Mouse (Mus musculus): ENCODE data around the gene Phf21a. TPM values are rescaled to one million over a fixed set of nuclear protein-coding genes. Genes with fewer than 3 reads are reported as not detected.
A peak's percentile ranks its signal among the peaks of the same experiment; 100 is the strongest.

The Phf21a gene
- polyA plus RNA-seq, 1 experiment: 36.8 TPM

- WGBS: 84% methylated on average over 6 of the region's 6 CpGs
- TF ChIP-seq CTCF (conservative IDR thresholded peaks at IDR 0.05; ENCODE audit: insufficient read depth, insufficient read length, low read depth, low read length): no peak
- TF ChIP-seq POLR2A (IDR thresholded peaks at IDR 0.05; ENCODE audit: low read depth, low read length): no peak
- no peak overlapping the region for H3K4me3 ChIP-seq (ENCODE audit: insufficient read depth, low read depth, low read length)
- H3K4me1 ChIP-seq (ENCODE audit: control insufficient read depth, insufficient read depth, low read length): no peaks in the 10 kb centered on the region
- H3K36me3 ChIP-seq (ENCODE audit: control insufficient read depth, insufficient read depth, low read length): no peaks in the 10 kb centered on the region
- no peak overlapping the region for H3K27ac ChIP-seq (ENCODE audit: insufficient read depth, low read depth, low read length)
- no peaks in the 10 kb centered on the region for H3K27me3 ChIP-seq (replicated peaks; ENCODE audit: control insufficient read depth, insufficient read depth, low read length)
- no peak for DNase-seq
These were observed 7.9 kb downstream of the Phf21a start for GRCm38 (mm10) chr2:92100768-92101167.

DNA sequence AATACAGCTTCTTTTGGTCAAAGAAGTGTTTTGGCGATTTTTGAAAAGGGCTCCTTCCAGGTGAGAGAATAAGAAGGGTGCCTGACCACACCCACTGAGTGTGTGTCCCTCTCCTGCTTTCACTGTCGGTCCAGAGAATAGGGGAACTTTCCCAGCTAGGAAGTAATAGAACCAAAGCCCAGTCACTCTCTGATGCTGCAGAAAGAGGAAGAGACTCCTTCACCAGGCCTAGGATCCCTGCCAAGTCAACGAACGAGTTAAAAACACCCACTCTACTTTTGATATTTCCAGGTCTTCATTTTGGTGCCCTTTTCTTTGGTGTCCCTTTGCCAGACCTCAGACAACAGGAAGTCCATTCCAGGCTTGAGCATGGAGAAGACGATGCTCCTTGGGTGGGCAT lies 31.6 kb downstream of the Phf21a start:
- WGBS: 79% methylated on average over 5 of the region's 5 CpGs
- Histone ChIP-seq H3K36me3 (ENCODE audit: control insufficient read depth, insufficient read depth, low read length) (no peaks in the 10 kb centered on the region), H3K4me1 (ENCODE audit: control insufficient read depth, insufficient read depth, low read length) (no peaks in the 10 kb centered on the region), H3K4me3 (ENCODE audit: insufficient read depth, low read depth, low read length) (no peak overlapping the region), H3K27ac (ENCODE audit: insufficient read depth, low read depth, low read length) (no peak overlapping the region), H3K27me3 (replicated peaks; ENCODE audit: control insufficient read depth, insufficient read depth, low read length) (no peaks in the 10 kb centered on the region)
- DNase-seq: no peak
- TF ChIP-seq POLR2A (IDR thresholded peaks at IDR 0.05; ENCODE audit: low read depth, low read length): no peak
- no peak for TF ChIP-seq CTCF (conservative IDR thresholded peaks at IDR 0.05; ENCODE audit: insufficient read depth, insufficient read length, low read depth, low read length)

GRCm38 (mm10) chr2:92125330-92125729 lies 32.4 kb downstream of the Phf21a start:
- 90% methylated on average over 8 of the region's 8 CpGs for WGBS
- Histone ChIP-seq H3K27me3 (replicated peaks; ENCODE audit: control insufficient read depth, insufficient read depth, low read length) (no peaks in the 10 kb centered on the region), H3K27ac (ENCODE audit: insufficient read depth, low read depth, low read length) (no peak overlapping the region), H3K4me3 (ENCODE audit: insufficient read depth, low read depth, low read length) (no peak overlapping the region), H3K4me1 (ENCODE audit: control insufficient read depth, insufficient read depth, low read length) (no peaks in the 10 kb centered on the region), H3K36me3 (ENCODE audit: control insufficient read depth, insufficient read depth, low read length) (no peaks in the 10 kb centered on the region)
- no peak for TF ChIP-seq POLR2A (IDR thresholded peaks at IDR 0.05; ENCODE audit: low read depth, low read length)
- TF ChIP-seq CTCF (conservative IDR thresholded peaks at IDR 0.05; ENCODE audit: insufficient read depth, insufficient read length, low read depth, low read length): no peak
- no peak for DNase-seq

DNA sequence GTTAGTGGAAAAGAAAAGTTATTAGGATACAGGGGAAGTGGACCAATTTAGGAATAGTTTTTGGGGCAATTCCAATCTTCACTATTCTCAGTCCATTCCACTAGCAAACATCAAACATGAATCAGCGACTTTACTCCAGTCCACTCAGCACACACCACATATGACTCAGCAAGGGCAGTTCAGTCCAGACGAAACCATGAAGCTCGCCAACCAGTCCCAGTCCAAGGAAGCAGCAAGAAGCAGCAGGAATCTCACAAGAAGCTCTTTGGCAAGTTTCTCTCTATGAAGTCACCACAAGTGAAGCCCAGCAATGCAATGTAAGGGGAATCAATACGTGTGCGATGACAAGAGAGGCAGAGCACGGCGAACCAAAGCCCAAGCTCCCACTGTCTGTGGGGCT lies 37.2 kb downstream of the Phf21a start:
- Histone ChIP-seq H3K36me3 (ENCODE audit: control insufficient read depth, insufficient read depth, low read length) (no peaks in the 10 kb centered on the region), H3K4me1 (ENCODE audit: control insufficient read depth, insufficient read depth, low read length) (no peaks in the 10 kb centered on the region), H3K27me3 (replicated peaks; ENCODE audit: control insufficient read depth, insufficient read depth, low read length) (no peaks in the 10 kb centered on the region), H3K27ac (ENCODE audit: insufficient read depth, low read depth, low read length) (no peak overlapping the region), H3K4me3 (ENCODE audit: insufficient read depth, low read depth, low read length) (no peak overlapping the region)
- TF ChIP-seq POLR2A (IDR thresholded peaks at IDR 0.05; ENCODE audit: low read depth, low read length) (no peak), CTCF (conservative IDR thresholded peaks at IDR 0.05; ENCODE audit: insufficient read depth, insufficient read length, low read depth, low read length) (no peak)
- no peak for DNase-seq
- WGBS: 92% methylated on average over 7 of the region's 7 CpGs

DNA sequence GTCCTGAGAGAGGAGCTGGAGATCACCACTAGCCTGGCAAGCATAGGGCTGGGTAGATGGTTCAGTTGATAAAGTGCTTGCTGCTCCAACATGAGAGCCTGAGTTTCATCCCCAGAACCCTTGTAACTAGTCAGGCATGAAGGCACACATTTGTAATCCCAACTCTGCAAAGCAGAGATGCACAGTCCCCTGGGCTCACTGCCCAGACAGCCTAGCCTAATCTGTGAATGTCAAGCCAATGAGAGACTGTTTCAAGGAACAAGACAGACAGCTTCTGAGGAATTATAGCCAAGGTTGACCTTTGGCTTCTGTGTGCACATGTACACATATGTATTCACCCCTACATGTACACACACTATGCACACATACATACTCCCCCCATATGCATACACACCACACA lies 45.8 kb downstream of the Phf21a start:
- TF ChIP-seq POLR2A (IDR thresholded peaks at IDR 0.05; ENCODE audit: low read depth, low read length) (no peak), CTCF (conservative IDR thresholded peaks at IDR 0.05; ENCODE audit: insufficient read depth, insufficient read length, low read depth, low read length) (no peak)

DNA sequence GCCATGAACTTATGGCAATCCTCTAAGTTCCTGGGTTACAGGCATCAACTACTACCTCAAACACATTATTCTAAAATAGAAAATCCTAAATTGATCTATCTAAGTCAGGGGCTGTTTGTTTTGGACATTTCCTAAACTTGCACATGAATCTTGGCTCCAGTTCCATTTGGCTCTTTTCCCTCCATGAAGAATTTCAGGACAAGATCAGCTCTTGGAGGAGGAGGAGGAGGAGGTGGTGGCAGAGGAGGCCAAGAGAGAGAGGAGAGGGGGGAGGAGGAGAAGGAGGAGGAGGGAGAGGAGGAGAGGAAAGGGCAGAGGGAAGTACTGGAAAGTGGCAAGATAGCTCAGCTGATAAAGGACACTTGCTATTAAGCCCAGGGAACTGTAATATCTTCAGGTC lies 46.4 kb downstream of the Phf21a start:
- peak; percentile 45 for DNase-seq
- no peak overlapping the region for H3K4me3 ChIP-seq (ENCODE audit: insufficient read depth, low read depth, low read length)
- no peak overlapping the region for H3K27ac ChIP-seq (ENCODE audit: insufficient read depth, low read depth, low read length)
- H3K27me3 ChIP-seq (replicated peaks; ENCODE audit: control insufficient read depth, insufficient read depth, low read length): no peaks in the 10 kb centered on the region
- peaks cover 2% of the 10 kb centered on the region; the same call in 1 of the 2 replicates for H3K4me1 ChIP-seq (ENCODE audit: control insufficient read depth, insufficient read depth, low read length)
- no peaks in the 10 kb centered on the region for H3K36me3 ChIP-seq (ENCODE audit: control insufficient read depth, insufficient read depth, low read length)
- TF ChIP-seq POLR2A (IDR thresholded peaks at IDR 0.05; ENCODE audit: low read depth, low read length): no peak

More for the DNA sequence above, 45.8 kb downstream of the Phf21a start:
- no peaks in the 10 kb centered on the region for H3K27me3 ChIP-seq (replicated peaks; ENCODE audit: control insufficient read depth, insufficient read depth, low read length)
- no peak overlapping the region for H3K27ac ChIP-seq (ENCODE audit: insufficient read depth, low read depth, low read length)
- DNase-seq: no peak
- H3K36me3 ChIP-seq (ENCODE audit: control insufficient read depth, insufficient read depth, low read length): no peaks in the 10 kb centered on the region
- peaks cover 2% of the 10 kb centered on the region; the same call in 1 of the 2 replicates for H3K4me1 ChIP-seq (ENCODE audit: control insufficient read depth, insufficient read depth, low read length)
- no peak overlapping the region for H3K4me3 ChIP-seq (ENCODE audit: insufficient read depth, low read depth, low read length)

- DNase-seq: no peak
- H3K27me3 ChIP-seq (replicated peaks; ENCODE audit: control insufficient read depth, insufficient read depth, low read length): no peaks in the 10 kb centered on the region
- H3K4me1 ChIP-seq (ENCODE audit: control insufficient read depth, insufficient read depth, low read length): peaks cover 2% of the 10 kb centered on the region; the same call in 1 of the 2 replicates
- no peak overlapping the region for H3K27ac ChIP-seq (ENCODE audit: insufficient read depth, low read depth, low read length)
- H3K36me3 ChIP-seq (ENCODE audit: control insufficient read depth, insufficient read depth, low read length): no peaks in the 10 kb centered on the region
- no peak for TF ChIP-seq POLR2A (IDR thresholded peaks at IDR 0.05; ENCODE audit: low read depth, low read length)
- TF ChIP-seq CTCF (conservative IDR thresholded peaks at IDR 0.05; ENCODE audit: insufficient read depth, insufficient read length, low read depth, low read length): no peak
- no peak overlapping the region for H3K4me3 ChIP-seq (ENCODE audit: insufficient read depth, low read depth, low read length)
- WGBS: 49% methylated on average over 7 of the region's 7 CpGs
These were observed 47.5 kb downstream of the Phf21a start for GRCm38 (mm10) chr2:92140383-92140782.

DNA sequence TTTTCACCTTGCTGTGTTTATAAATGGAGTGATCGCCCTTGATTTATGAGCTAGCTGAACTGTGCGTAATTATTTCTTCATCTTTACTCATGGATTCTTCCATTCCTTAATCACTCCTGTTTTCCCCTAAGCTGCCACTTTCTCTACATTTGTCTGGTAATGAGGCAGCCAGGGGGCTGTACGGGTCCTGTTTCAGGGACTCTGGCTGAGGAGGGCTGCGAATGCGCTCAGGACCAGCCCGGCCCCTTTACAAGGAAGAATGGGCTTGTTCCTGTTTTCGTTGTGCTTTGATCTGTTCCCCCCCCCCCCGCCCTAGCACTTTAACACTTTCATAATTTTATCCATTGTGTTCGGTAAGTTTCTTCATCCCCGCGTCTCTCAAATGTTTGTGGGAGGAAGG lies 48.2 kb downstream of the Phf21a start:
- TF ChIP-seq CTCF (conservative IDR thresholded peaks at IDR 0.05; ENCODE audit: insufficient read depth, insufficient read length, low read depth, low read length) (no peak), POLR2A (IDR thresholded peaks at IDR 0.05; ENCODE audit: low read depth, low read length) (no peak)
- WGBS: 8% methylated on average over 11 of the region's 11 CpGs
- DNase-seq: no peak

More for the DNA sequence above, 48.2 kb downstream of the Phf21a start:
- no peaks in the 10 kb centered on the region for H3K27me3 ChIP-seq (replicated peaks; ENCODE audit: control insufficient read depth, insufficient read depth, low read length)
- peaks cover 2% of the 10 kb centered on the region; the same call in 1 of the 2 replicates for H3K4me1 ChIP-seq (ENCODE audit: control insufficient read depth, insufficient read depth, low read length)
- H3K36me3 ChIP-seq (ENCODE audit: control insufficient read depth, insufficient read depth, low read length): no peaks in the 10 kb centered on the region
- no peak overlapping the region for H3K4me3 ChIP-seq (ENCODE audit: insufficient read depth, low read depth, low read length)
- H3K27ac ChIP-seq (ENCODE audit: insufficient read depth, low read depth, low read length): no peak overlapping the region

All from kidney, adult 2 months (tissue).